Mouse (Mus musculus) gastrocnemius, postnatal 14 days (tissue): ENCODE results near the gene Bag5. TPM values are rescaled to one million over a fixed set of nuclear protein-coding genes. Genes with fewer than 3 reads are reported as not detected.

Experiments used
- DNase-seq: peaks from one replicate; pipeline ENCODE4 v3.0.0; 2021; ENCODE audit warnings: mixed read lengths
- intact Hi-C: fragments of 180-260 bp; cut with DNase I; formaldehyde crosslinking; loops from one replicate; pipeline ENCODE4 v1.15.1; 2025; ENCODE audit warnings: low total_unique reads
- total RNA-seq, 2 experiments: library from RNA; stranded (reverse); gene quantifications; 2 replicates each; pipeline ENCODE4 v1.2.3; 2021

Bag5 gene
- total RNA-seq, 2 experiments from 2014 or later, result 14.9 to 17.2 TPM

GRCm38 (mm10) chr12:111682003-111682402 lies 31.1 kb downstream of the Bag5 start:
- intact Hi-C loops, result no loop called here

GRCm38 (mm10) chr12:111681305-111681704 lies 31.8 kb downstream of the Bag5 start:
- intact Hi-C loops, result no loop called here
- no peak for DNase-seq

More at GRCm38 (mm10) chr12:111682003-111682402, 31.1 kb downstream of the Bag5 start:
- no peak for DNase-seq

- DNase-seq, result no peak
- intact Hi-C loops, result no loop called here
Measured at GRCm38 (mm10) chr12:111680661-111681060, 32.4 kb downstream of the Bag5 start.

- no peak for DNase-seq
- intact Hi-C loops, result no loop called here
Measured at GRCm38 (mm10) chr12:111678997-111679396, 34.1 kb downstream of the Bag5 start.

- intact Hi-C loops, result no loop called here
- no peak for DNase-seq
Measured at GRCm38 (mm10) chr12:111678670-111678933, 34.5 kb downstream of the Bag5 start.

GRCm38 (mm10) chr12:111677882-111678669 lies 35.0 kb downstream of the Bag5 start, which contains the start of gene Trmt61a:
Gene Trmt61a, plus strand, starts transcription at chr12:111678105.
- peak; percentile 94 for DNase-seq
- intact Hi-C loops, result no loop called here

GRCm38 (mm10) chr12:111677421-111677820 lies 35.6 kb downstream of the Bag5 start:
- DNase-seq, result peak; percentile 53
- intact Hi-C loops, result no loop called here

GRCm38 (mm10) chr12:111675797-111676580 lies 37.1 kb downstream of the Bag5 start:
- intact Hi-C loops, result no loop called here
- no peak for DNase-seq

- intact Hi-C loops, result no loop called here
- DNase-seq, result no peak
Measured at GRCm38 (mm10) chr12:111674850-111675486, 38.1 kb downstream of the Bag5 start.

GRCm38 (mm10) chr12:111672581-111672980 lies 40.5 kb downstream of the Bag5 start:
- DNase-seq, result no peak
- intact Hi-C loops, result no loop called here

GRCm38 (mm10) chr12:111672176-111672575 lies 40.9 kb downstream of the Bag5 start, which contains the start of gene Ckb:
Gene Ckb, minus strand, starts transcription at chr12:111672338.
- intact Hi-C loops, result no loop called here
- peak; percentile 81 for DNase-seq

- DNase-seq, result peak; percentile 65
- intact Hi-C loops, result no loop called here
Measured at GRCm38 (mm10) chr12:111671431-111671902, 41.6 kb downstream of the Bag5 start.

GRCm38 (mm10) chr12:111670976-111671375 lies 42.1 kb downstream of the Bag5 start:
- intact Hi-C loops, result no loop called here
- DNase-seq, result no peak

- intact Hi-C loops, result no loop called here
Measured at GRCm38 (mm10) chr12:111670371-111670971, 42.6 kb downstream of the Bag5 start.

GRCm38 (mm10) chr12:111669961-111670360 lies 43.1 kb downstream of the Bag5 start:
- no peak for DNase-seq
- intact Hi-C loops, result no loop called here

More at GRCm38 (mm10) chr12:111670371-111670971, 42.6 kb downstream of the Bag5 start:
- no peak for DNase-seq

- DNase-seq, result peak; percentile 44
- intact Hi-C loops, result no loop called here
Measured at GRCm38 (mm10) chr12:111669000-111669788, 43.9 kb downstream of the Bag5 start.

GRCm38 (mm10) chr12:111668457-111668912 lies 44.6 kb downstream of the Bag5 start:
- intact Hi-C loops, result no loop called here
- DNase-seq, result peak; percentile 96

- intact Hi-C loops, result loop anchor here (2.0 kb wide), 1 partner anchor 65 kb away; no protein-coding TSS in a partner anchor
- DNase-seq, result no peak
Measured at GRCm38 (mm10) chr12:111667421-111667820, 45.6 kb downstream of the Bag5 start.

- no peak for DNase-seq
- intact Hi-C loops, result loop anchor here (2.0 kb wide), 1 partner anchor 66 kb away; no protein-coding TSS in a partner anchor
Measured at GRCm38 (mm10) chr12:111666380-111666779, 46.7 kb downstream of the Bag5 start.
